Mouse (Mus musculus) testis, adult 2 months (tissue): ENCODE data around the gene H3f3b.

ENCODE experiments used
- CTCF ChIP-seq: fragments of 200-500 bp; IDR thresholded peaks from 2 replicates; pipeline ENCODE4 v1.5.1; 2012; ENCODE audit warnings: low read depth, mild to moderate bottlenecking, inconsistent platforms, low read length, moderate library complexity; ENCODE audit not compliant: control insufficient read depth, insufficient read depth, insufficient replicate concordance
- POLR2A ChIP-seq: fragments of 200-500 bp; IDR thresholded peaks from 2 replicates; pipeline ENCODE4 v1.6.1; 2012; ENCODE audit warnings: low read depth, mild to moderate bottlenecking, inconsistent platforms, low read length, moderate library complexity; ENCODE audit not compliant: control insufficient read depth

DNA sequence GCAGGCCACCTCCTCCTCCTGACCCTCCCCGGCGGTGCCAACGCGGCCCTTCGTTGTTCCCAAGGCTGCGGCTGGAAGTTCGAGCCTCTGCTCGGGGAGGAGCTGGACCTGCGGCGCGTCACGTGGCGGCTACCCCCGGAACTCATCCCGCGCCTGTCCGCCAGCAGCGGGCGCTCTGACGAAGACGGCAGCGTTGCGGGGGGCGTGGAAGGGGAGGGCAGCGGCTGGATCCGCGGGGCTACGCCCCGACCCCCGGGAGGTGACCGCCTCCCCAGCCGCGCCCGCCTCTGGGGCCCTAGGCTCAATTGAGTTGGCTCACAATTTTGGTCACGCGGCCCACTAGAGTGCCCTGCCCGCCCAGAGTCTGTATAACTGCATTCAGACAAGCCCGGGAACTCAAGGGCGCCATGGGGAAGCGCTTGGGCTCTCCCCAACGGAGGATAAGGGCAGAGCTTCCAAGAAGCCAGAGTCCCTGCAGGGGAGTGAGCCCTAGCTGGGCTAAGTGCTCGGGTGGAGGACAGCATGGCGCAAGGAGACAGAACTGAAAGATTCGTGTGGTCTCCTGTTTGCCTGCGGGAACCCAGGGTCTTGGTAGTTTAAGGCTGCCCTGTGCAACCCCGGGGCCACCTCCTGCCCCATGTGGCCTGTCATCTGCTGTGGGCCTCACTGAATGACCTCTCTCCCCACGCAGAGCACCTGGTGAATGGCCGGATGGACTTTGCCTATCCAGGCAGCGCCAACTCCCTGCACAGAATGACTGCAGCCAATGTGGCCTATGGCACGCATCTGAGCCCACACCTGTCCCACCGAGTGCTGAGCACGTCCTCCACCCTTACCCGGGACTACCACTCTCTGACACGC is 22.7 kb downstream of the H3f3b start:
- TF ChIP-seq CTCF (peak; percentile 25; the same call in 1 of the 2 replicates), POLR2A (no peak; the same call in 1 of the 2 replicates)
